Mouse (Mus musculus): Measurements from ENCODE around the gene Ifi47. TPM values are rescaled to one million over a fixed set of nuclear protein-coding genes. Genes with fewer than 3 reads are reported as not detected.

Gene Ifi47
- 8.8 and 16.0 TPM in 2 replicates for polyA plus RNA-seq (2012; rRNA removed; ENCODE audit: low replicate concordance)

GRCm38 (mm10) chr11:49076001-49076757 is at the start of gene Ifi47:
Gene Ifi47, plus strand, starts transcription at chr11:49076587.

GRCm38 (mm10) chr11:49051093-49051891 is 25.1 kb upstream of the Ifi47 start, which contains the start of gene 9930111J21Rik2:
Gene 9930111J21Rik2, minus strand, starts transcription at chr11:49051242.

GRCm38 (mm10) chr11:49063713-49064469 is 12.5 kb upstream of the Ifi47 start, which contains the start of gene Tgtp2:
Gene Tgtp2, minus strand, starts transcription at chr11:49064206.

GRCm38 (mm10) chr11:49114774-49115173 is 38.4 kb downstream of the Ifi47 start, which contains the start of gene Olfr1396:
Gene Olfr1396, minus strand, starts transcription at chr11:49114874.

GRCm38 (mm10) chr11:49141974-49142373 is 65.6 kb downstream of the Ifi47 start, which contains the start of gene Olfr1395:
Gene Olfr1395, plus strand, starts transcription at chr11:49142274.

Other genes with a start within 250 kb of the Ifi47 start
- 11.8 and 14.5 TPM in 2 replicates for gene Gm12184, start 249.9 kb upstream of the Ifi47 start, polyA plus RNA-seq (2012; rRNA removed; ENCODE audit: low replicate concordance)
- gene Irgm1, start 204.9 kb upstream of the Ifi47 start, polyA plus RNA-seq (2012; rRNA removed; ENCODE audit: low replicate concordance): 16.5 and 34.6 TPM in 2 replicates
- gene Gm5431, start 174.4 kb upstream of the Ifi47 start, polyA plus RNA-seq (2012; rRNA removed; ENCODE audit: low replicate concordance): 1.1 and 1.4 TPM in 2 replicates
- gene Psme2b, start 130.4 kb upstream of the Ifi47 start, polyA plus RNA-seq (2012; rRNA removed; ENCODE audit: low replicate concordance): 21.9 and 22.1 TPM in 2 replicates
- gene Olfr56, start 97.7 kb upstream of the Ifi47 start, polyA plus RNA-seq (2012; rRNA removed; ENCODE audit: low replicate concordance): 0.31 and 0.32 TPM in 2 replicates
- 5.1 and 5.3 TPM in 2 replicates for gene 9930111J21Rik1, start 97.2 kb upstream of the Ifi47 start, polyA plus RNA-seq (2012; rRNA removed; ENCODE audit: low replicate concordance)
- 0.32 and 0.35 TPM in 2 replicates for gene Gm12185, start 84.4 kb upstream of the Ifi47 start, polyA plus RNA-seq (2012; rRNA removed; ENCODE audit: low replicate concordance)
- 5.1 and 6.2 TPM in 2 replicates for gene Tgtp1, start 82.4 kb upstream of the Ifi47 start, polyA plus RNA-seq (2012; rRNA removed; ENCODE audit: low replicate concordance)
- 3.5 and 4.5 TPM in 2 replicates for gene 9930111J21Rik2, start 25.3 kb upstream of the Ifi47 start, polyA plus RNA-seq (2012; rRNA removed; ENCODE audit: low replicate concordance)
- 17.0 and 27.2 TPM in 2 replicates for gene Tgtp2, start 12.4 kb upstream of the Ifi47 start, polyA plus RNA-seq (2012; rRNA removed; ENCODE audit: low replicate concordance)
- gene Olfr1396, start 38.3 kb downstream of the Ifi47 start, polyA plus RNA-seq (2012; rRNA removed; ENCODE audit: low replicate concordance): 0.71 and 1.3 TPM in 2 replicates
- gene Olfr1395, start 65.7 kb downstream of the Ifi47 start, polyA plus RNA-seq (2012; rRNA removed; ENCODE audit: low replicate concordance): 0.04 TPM in 1 of 2 replicates, not detected in the other
- not detected in 2 replicates for gene Olfr1394, start 77.8 kb downstream of the Ifi47 start, polyA plus RNA-seq (2012; rRNA removed; ENCODE audit: low replicate concordance)
- gene Btnl9, start 110.6 kb downstream of the Ifi47 start, polyA plus RNA-seq (2012; rRNA removed; ENCODE audit: low replicate concordance): 21.7 and 60.9 TPM in 2 replicates
- gene Zfp62, start 126.7 kb downstream of the Ifi47 start, polyA plus RNA-seq (2012; rRNA removed; ENCODE audit: low replicate concordance): 1.5 and 3.9 TPM in 2 replicates
- gene Mgat1, start 167.6 kb downstream of the Ifi47 start, polyA plus RNA-seq (2012; rRNA removed; ENCODE audit: low replicate concordance): 159 and 174 TPM in 2 replicates
- 0.19 and 0.28 TPM in 2 replicates for gene Olfr1393, start 201.7 kb downstream of the Ifi47 start, polyA plus RNA-seq (2012; rRNA removed; ENCODE audit: low replicate concordance)
- 0.06 and 0.17 TPM in 2 replicates for gene Olfr1392, start 208.7 kb downstream of the Ifi47 start, polyA plus RNA-seq (2012; rRNA removed; ENCODE audit: low replicate concordance)
- not detected in 2 replicates for gene Olfr10, start 228.2 kb downstream of the Ifi47 start, polyA plus RNA-seq (2012; rRNA removed; ENCODE audit: low replicate concordance)
- not detected in 2 replicates for gene Olfr1391, start 246.2 kb downstream of the Ifi47 start, polyA plus RNA-seq (2012; rRNA removed; ENCODE audit: low replicate concordance)

Data from subcutaneous adipose tissue, adult 2 months (tissue).